In the genomic region with DNA sequence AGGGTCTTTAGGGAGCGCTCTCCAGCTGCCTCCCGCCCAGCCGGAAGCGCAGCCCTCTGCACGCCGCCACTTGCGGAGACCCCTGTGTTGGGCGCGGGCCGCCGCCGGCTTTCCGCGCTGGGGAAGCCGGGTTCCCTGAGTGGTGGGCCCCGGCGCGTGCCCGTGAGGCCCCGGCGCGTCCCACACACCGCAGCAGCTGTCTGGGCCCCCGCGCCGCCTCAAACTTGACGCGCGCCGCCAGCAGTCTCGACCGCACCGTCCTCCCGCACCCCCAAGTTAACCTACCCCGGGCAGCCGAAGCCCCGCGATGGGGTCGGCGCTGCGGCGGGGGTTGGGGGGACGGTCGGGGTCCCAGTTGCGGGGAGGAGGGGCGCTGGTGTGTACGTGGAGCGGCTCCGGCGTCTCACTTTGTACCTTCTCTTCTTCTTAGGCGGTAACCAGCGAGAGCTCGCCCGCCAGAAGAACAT, we compare ENCODE assay signal across 8 mouse cellular contexts. TPM values are rescaled to one million over a fixed set of nuclear protein-coding genes. Genes with fewer than 3 reads are reported as not detected.
A peak's percentile ranks its signal among the peaks of the same experiment; 100 is the strongest.
DNase-seq lines count a peak whose midpoint lies in the region; ATAC-seq and TF ChIP-seq lines count a peak whose summit lies in the region.

No protein-coding gene starts in this region.

- H3ac ChIP-seq in C2C12 (ENCODE audit: control insufficient read depth, insufficient read length, low read depth), result peak overlapping the region; percentile 83

- peak overlapping the region; percentile 97 for H3K27ac ChIP-seq in embryonic facial prominence, embryonic 13.5 days
- peak overlapping the region; percentile 97 for H3K27ac ChIP-seq in intestine, embryonic 16.5 days (ENCODE audit: low read length)
- peak overlapping the region; percentile 93 for H3K27ac ChIP-seq in midbrain, embryonic 14.5 days (replicated peaks; ENCODE audit: low read depth, low read length)

- peak overlapping the region; percentile 87 for H3K4me2 ChIP-seq in embryonic facial prominence, embryonic 13.5 days
- peak overlapping the region; percentile 84 for H3K4me2 ChIP-seq in intestine, embryonic 16.5 days (ENCODE audit: low read depth, low read length)
- peak overlapping the region; percentile 61 for H3K4me2 ChIP-seq in midbrain, embryonic 14.5 days (ENCODE audit: low read length)

- WGBS in embryonic facial prominence, embryonic 13.5 days, result under 1% methylated on average over 54 of the region's 54 CpGs
- 0% methylated on average over 50 of the region's 54 CpGs for WGBS in intestine, embryonic 16.5 days
- WGBS in midbrain, embryonic 14.5 days, result under 1% methylated on average over 37 of the region's 54 CpGs

- H3K4me1 ChIP-seq in embryonic facial prominence, embryonic 13.5 days, result peaks cover 27% of the 10 kb centered on the region
- peaks cover 17% of the 10 kb centered on the region for H3K4me1 ChIP-seq in intestine, embryonic 16.5 days (ENCODE audit: control insufficient read depth, insufficient read depth, low read length)
- H3K4me1 ChIP-seq in midbrain, embryonic 14.5 days (ENCODE audit: control insufficient read depth, insufficient read depth, low read length), result peaks cover 12% of the 10 kb centered on the region

- DNase-seq in frontal cortex, postnatal 25 days (ENCODE audit: low spot score in 2 of 2), result no peak
- no peak for DNase-seq in midbrain, embryonic 14.5 days
- DNase-seq in testis, postnatal 10 days (ENCODE audit: low spot score), result no peak
- DNase-seq in cerebellum, postnatal 25 days, result no peak

- H3K9ac ChIP-seq in embryonic facial prominence, embryonic 13.5 days, result peak overlapping the region; percentile 97
- peak overlapping the region; percentile 100 for H3K9ac ChIP-seq in intestine, embryonic 16.5 days (ENCODE audit: low read depth, low read length)
- H3K9ac ChIP-seq in midbrain, embryonic 14.5 days (replicated peaks; ENCODE audit: low read length), result peak overlapping the region; percentile 80

- H3K4me3 ChIP-seq in C2C12 (ENCODE audit: insufficient read depth, poor library complexity, severe bottlenecking), result peak overlapping the region; percentile 92
- H3K4me3 ChIP-seq in embryonic facial prominence, embryonic 13.5 days, result peak overlapping the region; percentile 97
- H3K4me3 ChIP-seq in intestine, embryonic 16.5 days (ENCODE audit: low read length), result peak overlapping the region; percentile 99
- H3K4me3 ChIP-seq in midbrain, embryonic 14.5 days (replicated peaks; ENCODE audit: low read depth, low read length), result peak overlapping the region; percentile 97

- H3K36me3 ChIP-seq in C2C12 (ENCODE audit: control insufficient read depth, insufficient read depth), result peaks cover 36% of the 10 kb centered on the region
- H3K36me3 ChIP-seq in embryonic facial prominence, embryonic 13.5 days, result peaks cover 33% of the 10 kb centered on the region
- no peaks in the 10 kb centered on the region; the same call in 1 of the 2 replicates for H3K36me3 ChIP-seq in intestine, embryonic 16.5 days (ENCODE audit: control insufficient read depth, insufficient read depth, low read length)
- H3K36me3 ChIP-seq in midbrain, embryonic 14.5 days (ENCODE audit: control insufficient read depth, insufficient read depth, low read length), result peaks cover 23% of the 10 kb centered on the region

- no peak for TF ChIP-seq CTCF in C2C12 (IDR thresholded peaks at IDR 0.05; ENCODE audit: control insufficient read depth, insufficient read depth, insufficient read length)

- ATAC-seq in frontal cortex, adult (ENCODE audit: low TSS enrichment), result peak; percentile 13
- peak; percentile 62 for ATAC-seq in embryonic facial prominence, embryonic 13.5 days (ENCODE audit: insufficient number of reproducible peaks, insufficient read depth, low FRiP score, low TSS enrichment, low read depth)
- ATAC-seq in intestine, embryonic 16.5 days, result peak; percentile 41
- ATAC-seq in midbrain, embryonic 14.5 days (ENCODE audit: low FRiP score, low TSS enrichment), result peak; percentile 72

- H3K27me3 ChIP-seq in C2C12 (ENCODE audit: control insufficient read depth, insufficient read depth, insufficient read length), result no peaks in the 10 kb centered on the region
- no peaks in the 10 kb centered on the region for H3K27me3 ChIP-seq in embryonic facial prominence, embryonic 13.5 days
- H3K27me3 ChIP-seq in intestine, embryonic 16.5 days (replicated peaks; ENCODE audit: control insufficient read depth, insufficient read depth, low read length), result no peaks in the 10 kb centered on the region
- H3K27me3 ChIP-seq in midbrain, embryonic 14.5 days (ENCODE audit: control insufficient read depth, insufficient read depth, low read length), result no peaks in the 10 kb centered on the region

- no peaks in the 10 kb centered on the region for H3K9me3 ChIP-seq in embryonic facial prominence, embryonic 13.5 days
- H3K9me3 ChIP-seq in intestine, embryonic 16.5 days (ENCODE audit: control insufficient read depth, low read length), result no peaks in the 10 kb centered on the region
- no peaks in the 10 kb centered on the region for H3K9me3 ChIP-seq in midbrain, embryonic 14.5 days (ENCODE audit: control insufficient read depth, low read length)

- H3K79me2 ChIP-seq in C2C12 (ENCODE audit: control insufficient read depth, insufficient read depth), result peaks cover 45% of the 10 kb centered on the region

- peaks cover 21% of the 10 kb centered on the region for H3K79me3 ChIP-seq in C2C12 (ENCODE audit: low read depth)

TF ChIP-seq in C2C12, 6 proteins besides CTCF, POLR2A, EP300 and RAD21:
- TF ChIP-seq FOSL1 (IDR thresholded peaks at IDR 0.05; ENCODE audit: insufficient read depth, low read length, poor library complexity, severe bottlenecking), result no peak
- TF ChIP-seq USF1 (IDR thresholded peaks at IDR 0.05; ENCODE audit: low read depth), result no peak
- TF ChIP-seq CEBPB (IDR thresholded peaks at IDR 0.05; ENCODE audit: low read depth), result no peak
- TF ChIP-seq MYOD1 (IDR thresholded peaks at IDR 0.05; ENCODE audit: control insufficient read depth, insufficient read length, low read depth), result no peak
- no peak for TF ChIP-seq MAX (IDR thresholded peaks at IDR 0.05)
- no peak for TF ChIP-seq MYOG (IDR thresholded peaks at IDR 0.05; ENCODE audit: control insufficient read depth, extremely low read depth, insufficient read length)

RNA-seq across cellular contexts. Expression of a gene that starts 0.6 kb away (rescaled TPM):
- polyA plus RNA-seq in C2C12 (2012; fragmentation: generic; extraction: Trizol), result 714 TPM
- polyA plus RNA-seq in embryonic facial prominence, embryonic 13.5 days (2015; fragmentation: Nextera tagmentation; extraction: Ambion mirVana), result 552 and 638 TPM in 2 replicates
- polyA plus RNA-seq in intestine, embryonic 16.5 days (2015; fragmentation: Nextera tagmentation; extraction: Ambion mirVana), result 456 and 469 TPM in 2 replicates
- 352 and 382 TPM in 2 replicates for polyA plus RNA-seq in midbrain, embryonic 14.5 days (2014; fragmentation: Nextera tagmentation; extraction: Ambion mirVana)

RNA-seq across cellular contexts. Expression of a gene that starts 3.5 kb away (rescaled TPM):
- 11.8 TPM for polyA plus RNA-seq in C2C12 (2012; fragmentation: generic; extraction: Trizol)
- polyA plus RNA-seq in embryonic facial prominence, embryonic 13.5 days (2015; fragmentation: Nextera tagmentation; extraction: Ambion mirVana), result 129 and 139 TPM in 2 replicates
- polyA plus RNA-seq in intestine, embryonic 16.5 days (2015; fragmentation: Nextera tagmentation; extraction: Ambion mirVana), result 88.3 and 89.9 TPM in 2 replicates
- polyA plus RNA-seq in midbrain, embryonic 14.5 days (2014; fragmentation: Nextera tagmentation; extraction: Ambion mirVana), result 92.4 and 102 TPM in 2 replicates

RNA-seq across cellular contexts. Expression of a gene that starts 5.5 kb away (rescaled TPM):
- 0.16 TPM for polyA plus RNA-seq in C2C12 (2012; fragmentation: generic; extraction: Trizol)
- 12.2 and 22.4 TPM in 2 replicates for polyA plus RNA-seq in embryonic facial prominence, embryonic 13.5 days (2015; fragmentation: Nextera tagmentation; extraction: Ambion mirVana)
- 6.7 and 7.9 TPM in 2 replicates for polyA plus RNA-seq in intestine, embryonic 16.5 days (2015; fragmentation: Nextera tagmentation; extraction: Ambion mirVana)
- polyA plus RNA-seq in midbrain, embryonic 14.5 days (2014; fragmentation: Nextera tagmentation; extraction: Ambion mirVana), result 1.4 and 2.0 TPM in 2 replicates

RNA-seq across cellular contexts. Expression of a gene that starts 7.0 kb away (rescaled TPM):
- polyA plus RNA-seq in C2C12 (2012; fragmentation: generic; extraction: Trizol), result 0.20 TPM
- polyA plus RNA-seq in embryonic facial prominence, embryonic 13.5 days (2015; fragmentation: Nextera tagmentation; extraction: Ambion mirVana), result 0.55 and 0.65 TPM in 2 replicates
- polyA plus RNA-seq in intestine, embryonic 16.5 days (2015; fragmentation: Nextera tagmentation; extraction: Ambion mirVana), result 0.13 TPM in 1 of 2 replicates, not detected in the other
- 1.8 TPM in 2 replicates for polyA plus RNA-seq in midbrain, embryonic 14.5 days (2014; fragmentation: Nextera tagmentation; extraction: Ambion mirVana)

RNA-seq across cellular contexts. Expression of a gene that starts 24.3 kb away (rescaled TPM):
- polyA plus RNA-seq in C2C12 (2012; fragmentation: generic; extraction: Trizol), result 8.8 TPM
- 63.3 and 64.2 TPM in 2 replicates for polyA plus RNA-seq in embryonic facial prominence, embryonic 13.5 days (2015; fragmentation: Nextera tagmentation; extraction: Ambion mirVana)
- 38.2 and 40.2 TPM in 2 replicates for polyA plus RNA-seq in intestine, embryonic 16.5 days (2015; fragmentation: Nextera tagmentation; extraction: Ambion mirVana)
- 74.5 and 75.5 TPM in 2 replicates for polyA plus RNA-seq in midbrain, embryonic 14.5 days (2014; fragmentation: Nextera tagmentation; extraction: Ambion mirVana)

Comparison
In these comparisons a context has a peak if more than half of its experiments do, and no peak if none do; other contexts are left out.
1. ATAC-seq: peak in every context shown above with its lines; median percentile 72 in midbrain, embryonic 14.5 days; 62 in embryonic facial prominence, embryonic 13.5 days; 41 in intestine, embryonic 16.5 days; 13 in frontal cortex, adult.